Mouse (Mus musculus): Measurements from ENCODE around the gene Tcf7l2. TPM values are rescaled to one million over a fixed set of nuclear protein-coding genes. Genes with fewer than 3 reads are reported as not detected.

The Tcf7l2 gene
- polyA plus RNA-seq (2014; fragmentation: Illumina TruSeq; extraction: RNeasy Lipid Tissue Mini Kit (QIAGEN cat#74804); ENCODE audit: insufficient read depth, low read depth, low replicate concordance) = 4.7 TPM

DNA sequence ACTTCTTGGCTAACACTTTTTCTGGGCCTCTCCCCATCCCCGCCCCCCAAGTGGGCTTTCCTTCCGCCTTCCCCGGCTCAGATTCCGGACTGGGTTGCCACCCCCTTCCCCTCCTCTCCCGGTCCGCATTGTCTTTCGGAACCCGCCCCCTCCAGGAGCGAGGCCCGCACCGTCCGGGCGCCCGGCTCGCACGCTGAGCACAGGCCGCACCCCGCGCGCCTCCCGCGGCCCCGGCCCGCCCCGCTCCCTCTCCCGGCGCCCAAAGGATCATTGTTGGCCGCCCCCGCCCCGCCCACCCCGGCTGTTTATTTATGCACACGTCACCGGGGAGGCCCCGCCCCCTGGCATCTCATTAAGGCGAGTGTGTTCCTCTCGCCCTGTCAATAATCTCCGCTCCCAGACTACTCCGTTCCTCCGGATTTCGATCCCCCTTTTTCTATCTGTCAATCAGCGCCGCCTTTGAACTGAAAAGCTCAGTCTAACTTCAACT lies at the start of gene Tcf7l2:
TSS of gene Tcf7l2 (plus strand) at position 382 of the 490 bp plus-strand sequence.

